Mouse (Mus musculus) megakaryocyte, embryonic 14.5 days (primary cell): ENCODE measurements around the gene Rwdd4a.

Source experiments
- FLI1 ChIP-seq: IDR thresholded peaks from 2 replicates; pipeline ENCODE4 v1.6.1; 2012; ENCODE audit warnings: low read length, inconsistent platforms, mixed read lengths
- GATA1 ChIP-seq: IDR thresholded peaks from 3 replicates; pipeline ENCODE4 v1.6.1; 2012; ENCODE audit warnings: mixed read lengths, low read length, inconsistent platforms, borderline replicate concordance

GRCm38 (mm10) chr8:47570161-47570560, 36.7 kb downstream of the Rwdd4a start:
- no peak for TF ChIP-seq GATA1
- TF ChIP-seq FLI1 = no peak
